Mouse (Mus musculus): ENCODE measurements around the gene Eipr1.

- peak; percentile 49 for TF ChIP-seq CTCF (conservative IDR thresholded peaks at IDR 0.05; ENCODE audit: insufficient read depth, insufficient read length, low read depth, low read length)
- no peak for TF ChIP-seq POLR2A (IDR thresholded peaks at IDR 0.05; ENCODE audit: low read depth, low read length)
These were observed 77.9 kb downstream of the Eipr1 start for GRCm38 (mm10) chr12:28829502-28829901.
